Mouse (Mus musculus): ENCODE data around the gene Wdr4. TPM values are rescaled to one million over a fixed set of nuclear protein-coding genes. Genes with fewer than 3 reads are reported as not detected.
A peak's percentile ranks its signal among the peaks of the same experiment; 100 is the strongest.
"Not testable (repeated sequence)": the region's sequence is repeated elsewhere in the genome, so short reads cannot be mapped to it uniquely, and the experiment has no call there.

Wdr4 gene
- polyA plus RNA-seq, 1 experiment: 40.9 TPM

DNA sequence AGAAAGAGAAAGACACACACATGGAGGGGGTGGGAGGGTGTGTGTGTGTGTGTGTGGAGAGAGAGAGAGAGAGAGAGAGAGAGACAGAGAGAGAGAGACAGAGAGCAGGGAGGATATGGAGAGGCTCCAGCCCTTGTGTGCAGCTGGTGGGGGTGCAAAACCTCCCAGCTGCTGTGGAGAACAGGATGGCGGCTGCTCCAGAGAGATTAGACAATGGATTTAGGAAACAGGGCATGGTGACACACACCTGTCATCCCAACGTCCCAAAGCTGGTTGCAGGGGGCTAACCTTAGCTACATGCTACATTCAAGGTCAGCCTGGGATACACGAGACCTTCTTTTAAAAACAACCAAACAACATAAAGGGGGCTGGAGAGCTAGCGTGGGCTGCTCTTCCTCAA, 36.5 kb upstream of the Wdr4 start:
- TF ChIP-seq CTCF (IDR thresholded peaks at IDR 0.05; ENCODE audit: borderline replicate concordance, extremely low read depth, insufficient read depth, insufficient read length): no peak
- no peak for TF ChIP-seq POLR2A (IDR thresholded peaks at IDR 0.05; ENCODE audit: borderline replicate concordance, extremely low read depth, insufficient read depth, insufficient read length, poor library complexity, severe bottlenecking)
- no peak for DNase-seq (ENCODE audit: low read depth)

DNA sequence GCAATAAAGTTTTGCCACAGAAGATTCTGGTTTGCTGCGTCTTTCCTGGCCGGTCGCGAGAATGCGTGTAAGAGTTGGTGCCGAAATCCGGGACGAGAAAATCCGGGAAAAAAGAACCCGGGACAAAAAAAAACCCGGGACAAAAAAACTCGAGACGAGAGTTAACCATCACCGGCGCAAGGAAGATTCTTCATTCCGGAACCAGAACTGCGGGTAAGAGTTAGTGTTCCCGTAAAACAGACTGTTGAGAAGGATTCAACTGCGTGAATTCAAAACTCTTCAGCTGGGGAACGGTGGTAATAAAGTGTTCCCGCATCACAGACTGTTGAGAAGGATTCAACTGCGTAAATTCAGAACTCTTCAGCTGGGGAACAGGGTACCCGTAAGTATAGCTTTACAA, 32.8 kb upstream of the Wdr4 start:
- not testable (repeated sequence) for DNase-seq (ENCODE audit: low read depth)

DNA sequence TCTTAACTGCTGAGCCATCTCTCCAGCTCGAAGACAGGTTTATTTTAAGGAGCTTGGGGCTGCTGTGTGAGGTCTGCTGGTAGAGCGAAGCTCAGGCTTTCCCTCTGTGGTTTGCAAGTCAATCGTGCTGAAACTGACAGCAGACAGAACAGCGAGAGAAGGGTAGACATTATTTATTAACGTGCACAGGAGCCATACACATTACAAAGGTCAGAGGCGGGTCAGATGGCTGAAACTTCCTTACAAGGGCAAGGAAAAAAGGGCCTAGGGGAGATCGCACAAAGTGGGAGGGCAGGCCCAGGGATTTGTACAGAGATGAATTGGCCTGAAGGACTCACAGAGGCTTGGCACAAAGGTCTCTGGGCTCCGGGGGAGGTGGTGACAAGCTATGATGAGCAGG, 29.6 kb upstream of the Wdr4 start:
- DNase-seq (ENCODE audit: low read depth): no peak
- no peak for TF ChIP-seq CTCF (IDR thresholded peaks at IDR 0.05; ENCODE audit: borderline replicate concordance, extremely low read depth, insufficient read depth, insufficient read length)
- no peak for TF ChIP-seq POLR2A (IDR thresholded peaks at IDR 0.05; ENCODE audit: borderline replicate concordance, extremely low read depth, insufficient read depth, insufficient read length, poor library complexity, severe bottlenecking)

DNA sequence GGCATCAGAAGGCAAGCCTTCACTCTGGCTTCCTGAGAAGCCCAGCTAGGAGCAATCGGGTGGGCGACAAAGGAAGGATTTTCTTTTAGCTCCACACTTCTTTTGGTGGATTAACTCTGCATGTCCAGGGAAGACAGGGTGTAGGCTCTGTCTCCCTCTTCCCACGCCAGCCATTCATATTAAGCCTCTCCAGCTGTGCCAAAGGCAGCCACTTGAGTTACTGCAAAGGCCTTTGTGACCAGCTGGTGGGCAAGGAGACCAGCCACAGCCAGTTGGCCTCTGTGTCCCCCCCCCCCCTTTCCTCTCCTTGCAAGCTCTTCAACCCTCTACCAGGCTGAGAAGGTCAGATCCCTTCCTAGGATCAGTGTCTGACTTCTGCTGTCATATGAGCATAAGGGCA, 28.2 kb upstream of the Wdr4 start:
- DNase-seq (ENCODE audit: low read depth): no peak
- TF ChIP-seq POLR2A (IDR thresholded peaks at IDR 0.05; ENCODE audit: borderline replicate concordance, extremely low read depth, insufficient read depth, insufficient read length, poor library complexity, severe bottlenecking): no peak
- TF ChIP-seq CTCF (IDR thresholded peaks at IDR 0.05; ENCODE audit: borderline replicate concordance, extremely low read depth, insufficient read depth, insufficient read length): no peak

DNA sequence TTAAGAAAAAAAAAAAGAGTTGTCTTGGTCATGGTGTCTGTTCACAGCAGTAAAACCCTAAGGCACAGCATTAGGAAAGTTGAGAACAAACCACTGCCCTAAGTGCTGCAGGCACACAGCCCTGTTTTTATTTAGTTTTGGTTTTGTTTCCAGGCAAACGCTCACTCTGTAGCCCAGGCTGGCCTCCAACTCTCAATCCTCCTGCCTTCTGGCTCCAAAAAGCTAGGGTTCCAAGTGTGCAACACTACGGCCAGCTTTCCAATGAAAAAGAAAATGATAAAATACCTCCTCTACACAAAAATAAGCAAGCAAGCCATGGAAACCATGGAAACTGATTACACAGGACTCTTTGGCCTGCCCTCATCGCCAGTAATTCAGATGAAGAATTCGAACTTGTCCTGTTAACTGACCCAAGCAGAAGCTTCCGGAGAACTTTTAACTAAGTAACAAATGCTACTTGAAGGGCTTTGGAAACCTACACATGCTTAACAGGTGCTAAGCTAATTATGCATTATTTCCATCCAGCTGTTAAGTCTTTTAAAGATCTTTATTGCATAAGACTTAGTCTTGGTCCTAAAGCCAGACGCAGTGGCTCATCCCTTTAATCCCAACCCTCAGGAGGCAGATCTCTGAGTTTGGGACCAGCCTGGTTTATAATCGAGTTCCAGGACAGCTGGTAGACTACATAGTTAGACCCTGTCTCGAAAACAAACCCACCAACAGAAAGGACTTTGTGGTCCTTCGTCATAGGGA, 26.8 kb upstream of the Wdr4 start:
- no peak for TF ChIP-seq CTCF (IDR thresholded peaks at IDR 0.05; ENCODE audit: borderline replicate concordance, extremely low read depth, insufficient read depth, insufficient read length)
- no peak for TF ChIP-seq POLR2A (IDR thresholded peaks at IDR 0.05; ENCODE audit: borderline replicate concordance, extremely low read depth, insufficient read depth, insufficient read length, poor library complexity, severe bottlenecking)
- no peak for DNase-seq (ENCODE audit: low read depth)

DNA sequence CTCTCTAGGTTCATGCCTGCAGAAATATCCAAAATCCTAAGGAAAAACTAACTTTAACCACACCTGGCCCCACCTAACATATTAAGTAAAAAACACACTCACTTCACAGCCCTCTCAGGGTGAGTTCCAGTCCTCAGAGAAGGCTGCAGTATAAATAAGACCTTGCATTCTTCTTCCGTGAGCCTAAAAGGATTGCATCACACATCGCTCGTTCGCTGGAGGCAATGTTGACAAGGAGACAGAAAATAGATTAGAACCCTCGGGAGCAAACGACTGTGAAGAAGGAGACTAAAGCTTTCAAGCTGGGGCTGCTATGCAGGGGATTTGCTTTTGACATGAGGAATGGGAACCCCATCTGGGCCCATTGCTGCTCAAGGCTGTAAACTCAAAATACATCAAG, 23.8 kb upstream of the Wdr4 start:
- DNase-seq (ENCODE audit: low read depth): peak; percentile 69
- TF ChIP-seq POLR2A (IDR thresholded peaks at IDR 0.05; ENCODE audit: borderline replicate concordance, extremely low read depth, insufficient read depth, insufficient read length, poor library complexity, severe bottlenecking) (no peak), CTCF (IDR thresholded peaks at IDR 0.05; ENCODE audit: borderline replicate concordance, extremely low read depth, insufficient read depth, insufficient read length) (no peak)

DNA sequence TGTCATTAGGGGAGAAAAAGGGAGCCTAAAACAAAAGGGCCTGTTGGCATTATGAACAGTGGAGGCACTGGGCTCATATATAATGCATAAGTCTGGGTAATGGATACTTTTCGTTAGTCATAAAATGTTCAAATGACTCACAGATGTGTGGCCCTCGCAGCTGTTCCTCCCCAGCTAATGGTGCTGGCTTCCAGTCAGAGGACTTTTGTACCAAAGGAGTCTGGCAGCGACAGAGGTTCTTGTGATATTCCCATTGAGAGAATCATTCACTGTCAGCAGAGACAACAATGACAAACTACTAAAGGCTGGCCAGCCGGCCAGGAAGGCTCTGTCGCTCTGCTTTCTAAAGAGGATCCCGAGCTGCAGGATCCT, 21.7 kb upstream of the Wdr4 start:
- DNase-seq (ENCODE audit: low read depth): peak; percentile 72
- TF ChIP-seq POLR2A (IDR thresholded peaks at IDR 0.05; ENCODE audit: borderline replicate concordance, extremely low read depth, insufficient read depth, insufficient read length, poor library complexity, severe bottlenecking) (no peak), CTCF (IDR thresholded peaks at IDR 0.05; ENCODE audit: borderline replicate concordance, extremely low read depth, insufficient read depth, insufficient read length) (no peak)

DNA sequence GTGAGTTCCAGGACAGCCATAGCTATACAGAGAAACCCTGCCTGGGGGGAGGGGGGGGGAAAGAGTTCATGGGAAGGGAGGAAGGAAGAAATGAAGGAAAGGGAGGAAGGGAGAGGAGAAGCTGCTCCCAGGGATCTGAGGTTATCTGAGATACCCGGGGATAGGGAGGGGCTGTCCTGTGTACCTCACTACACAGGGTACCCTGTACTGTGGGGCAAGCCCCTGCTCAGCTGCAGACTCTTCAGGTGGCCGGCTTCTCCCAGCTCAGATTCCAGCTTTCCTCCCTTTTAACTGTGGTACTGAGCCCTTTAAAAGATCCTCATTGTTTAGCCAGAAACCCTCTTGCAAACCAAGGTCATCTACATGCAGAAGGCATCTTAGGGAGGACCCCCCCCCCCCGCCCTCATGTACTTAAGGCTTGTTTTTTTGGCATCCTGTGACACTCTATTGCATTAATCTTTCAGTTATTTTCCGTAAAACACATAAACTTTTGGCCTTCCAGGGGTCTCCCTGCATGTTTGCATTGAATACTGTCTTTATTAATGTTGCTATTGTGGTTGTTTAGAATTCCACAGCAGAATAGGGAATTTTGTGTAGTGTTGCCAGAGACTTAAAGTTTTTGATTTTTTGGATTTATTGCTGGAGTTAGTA, 21.2 kb upstream of the Wdr4 start:
- TF ChIP-seq POLR2A (IDR thresholded peaks at IDR 0.05; ENCODE audit: borderline replicate concordance, extremely low read depth, insufficient read depth, insufficient read length, poor library complexity, severe bottlenecking) (no peak), CTCF (IDR thresholded peaks at IDR 0.05; ENCODE audit: borderline replicate concordance, extremely low read depth, insufficient read depth, insufficient read length) (no peak)

DNA sequence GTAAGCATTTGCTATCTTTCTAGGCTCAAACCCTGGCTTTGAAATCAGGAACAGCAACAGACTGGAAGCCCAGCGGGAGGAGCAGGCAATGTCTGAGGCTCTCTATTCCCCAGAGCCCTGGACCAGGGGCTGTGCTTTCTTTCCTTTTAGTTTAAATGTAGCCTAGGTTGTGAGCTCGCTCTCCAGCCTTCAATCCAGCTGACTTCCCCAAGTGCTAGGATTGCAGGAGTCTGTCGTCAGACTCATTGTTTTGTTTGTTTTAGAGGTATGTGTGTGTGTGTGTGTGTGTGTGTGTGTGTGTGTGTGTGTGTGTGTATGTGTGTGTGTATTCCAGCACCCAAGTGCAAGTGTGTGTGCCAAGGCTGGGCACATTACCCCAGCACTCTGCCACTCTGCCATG, 20.3 kb upstream of the Wdr4 start:
- TF ChIP-seq POLR2A (IDR thresholded peaks at IDR 0.05; ENCODE audit: borderline replicate concordance, extremely low read depth, insufficient read depth, insufficient read length, poor library complexity, severe bottlenecking): no peak
- no peak for TF ChIP-seq CTCF (IDR thresholded peaks at IDR 0.05; ENCODE audit: borderline replicate concordance, extremely low read depth, insufficient read depth, insufficient read length)
- DNase-seq (ENCODE audit: low read depth): no peak

More for the DNA sequence above, 21.2 kb upstream of the Wdr4 start:
- DNase-seq (ENCODE audit: low read depth): peak; percentile 39

DNA sequence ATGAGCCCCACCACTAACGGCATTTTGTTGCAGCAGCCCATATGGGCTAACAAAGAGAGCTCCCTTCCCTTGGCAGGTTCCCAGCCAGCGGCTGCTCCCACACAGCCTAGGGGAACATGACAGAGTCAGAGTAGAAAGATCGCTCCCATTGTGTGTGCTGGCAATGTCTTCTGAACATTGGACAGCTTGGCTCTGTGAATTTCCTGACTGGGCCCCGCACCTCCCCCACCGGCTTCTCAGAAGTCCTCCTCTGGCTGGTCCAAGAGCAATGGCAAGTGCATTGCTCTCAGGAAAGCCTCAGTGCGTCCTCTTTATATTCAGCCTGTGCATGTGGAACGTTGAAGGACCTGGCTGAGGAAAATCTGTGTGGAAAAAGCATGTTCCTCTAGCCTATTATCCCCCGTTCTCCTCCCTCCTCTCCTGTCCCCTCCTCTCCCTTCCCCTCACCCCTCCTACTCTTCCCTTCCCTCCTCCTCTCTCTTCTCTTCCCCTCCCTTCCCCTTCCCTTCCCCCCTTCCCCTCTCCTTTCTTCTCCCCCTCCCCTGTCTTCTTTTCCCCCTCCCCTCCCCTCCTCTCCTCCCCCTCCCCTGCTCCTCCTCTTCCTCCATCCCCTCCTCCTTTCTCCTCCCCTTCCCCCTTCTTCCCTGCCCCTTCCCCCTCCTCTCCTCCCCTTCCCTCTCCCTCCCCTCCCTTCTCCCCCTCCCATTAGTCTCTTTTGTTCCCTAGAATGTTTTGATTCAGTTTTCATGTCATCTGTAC, 16.3 kb upstream of the Wdr4 start:
- peak; percentile 96 for DNase-seq (ENCODE audit: low read depth)
- TF ChIP-seq CTCF (IDR thresholded peaks at IDR 0.05; ENCODE audit: borderline replicate concordance, extremely low read depth, insufficient read depth, insufficient read length) (no peak), POLR2A (IDR thresholded peaks at IDR 0.05; ENCODE audit: borderline replicate concordance, extremely low read depth, insufficient read depth, insufficient read length, poor library complexity, severe bottlenecking) (no peak)

DNA sequence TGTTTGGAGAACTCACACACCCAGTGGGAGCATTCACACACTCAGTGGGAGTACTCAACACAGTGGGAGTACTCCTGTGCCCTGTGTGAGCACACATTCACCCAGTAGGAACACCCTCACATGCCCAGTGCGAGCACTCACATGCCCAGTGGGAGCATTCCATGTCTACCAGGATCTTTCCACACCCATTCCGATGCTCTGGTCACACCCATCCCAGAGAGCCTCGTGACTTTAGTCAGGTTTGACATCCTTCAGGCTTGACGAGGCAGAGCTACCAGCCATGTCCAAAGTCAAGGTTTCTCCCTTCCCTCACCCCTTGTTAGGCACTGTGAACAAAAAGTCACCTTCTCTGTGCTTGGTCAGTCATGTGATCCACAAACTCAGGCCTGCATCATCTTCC, 15.6 kb upstream of the Wdr4 start:
- DNase-seq (ENCODE audit: low read depth): no peak
- TF ChIP-seq POLR2A (IDR thresholded peaks at IDR 0.05; ENCODE audit: borderline replicate concordance, extremely low read depth, insufficient read depth, insufficient read length, poor library complexity, severe bottlenecking): no peak
- no peak for TF ChIP-seq CTCF (IDR thresholded peaks at IDR 0.05; ENCODE audit: borderline replicate concordance, extremely low read depth, insufficient read depth, insufficient read length)

DNA sequence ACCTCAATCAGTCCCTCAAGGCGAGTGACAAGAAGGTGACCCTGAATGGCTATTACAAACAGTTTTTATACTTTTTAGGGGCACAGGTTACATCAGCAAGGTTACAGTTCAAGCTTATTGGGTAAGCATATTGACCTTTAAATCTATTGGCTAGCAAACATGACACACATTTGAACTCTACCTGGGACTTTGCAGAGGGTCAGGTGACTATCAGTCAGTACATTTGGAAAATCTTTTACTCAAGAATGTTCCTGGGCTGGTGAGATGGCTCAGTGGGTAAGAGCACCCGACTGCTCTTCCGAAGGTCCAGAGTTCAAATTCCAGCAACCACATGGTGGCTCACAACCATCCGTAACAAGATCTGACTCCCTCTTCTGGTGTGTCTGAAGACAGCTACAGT, 12.6 kb upstream of the Wdr4 start:
- not testable (repeated sequence) for DNase-seq (ENCODE audit: low read depth)
